Mouse (Mus musculus) hindbrain, embryonic 13.5 days (tissue): ENCODE data around the gene Ppp1r11. TPM values are rescaled to one million over a fixed set of nuclear protein-coding genes. Genes with fewer than 3 reads are reported as not detected.

ENCODE experiments used
- ATAC-seq: fragments of 200-750 bp; cut with Nextera tagmentation; 2 replicates; pipeline ENCODE4 v1.8.0; 2017; ENCODE audit warnings: moderate TSS enrichment; ENCODE audit not compliant: low FRiP score
- H3K27ac ChIP-seq: fragments of 300-500 bp; sonication (generic); 2 replicates; pipeline ENCODE4 v1.5.1; 2015; ENCODE audit warnings: inconsistent platforms, mild to moderate bottlenecking, moderate library complexity
- H3K27me3 ChIP-seq: fragments of 300-500 bp; sonication (generic); 2 replicates; pipeline ENCODE4 v1.6.1; 2015; ENCODE audit warnings: mild to moderate bottlenecking, inconsistent platforms
- H3K36me3 ChIP-seq: fragments of 300-500 bp; sonication (generic); 2 replicates; pipeline ENCODE4 v1.6.1; 2015; ENCODE audit warnings: mild to moderate bottlenecking, inconsistent platforms
- H3K4me1 ChIP-seq: fragments of 300-500 bp; sonication (generic); replicated peaks from 2 replicates; pipeline ENCODE4 v1.6.1; 2015; ENCODE audit warnings: inconsistent platforms
- H3K4me2 ChIP-seq: fragments of 300-500 bp; sonication (generic); 2 replicates; pipeline ENCODE4 v1.6.1; 2015; ENCODE audit warnings: inconsistent platforms, mild to moderate bottlenecking, moderate library complexity
- H3K4me3 ChIP-seq: fragments of 300-500 bp; sonication (generic); 2 replicates; pipeline ENCODE4 v1.5.1; 2015; ENCODE audit warnings: mild to moderate bottlenecking, inconsistent platforms
- H3K9ac ChIP-seq: fragments of 300-500 bp; sonication (generic); 2 replicates; pipeline ENCODE4 v1.6.1; 2015; ENCODE audit warnings: mild to moderate bottlenecking, inconsistent platforms
- H3K9me3 ChIP-seq: fragments of 300-500 bp; sonication (generic); 2 replicates; pipeline ENCODE4 v1.6.1; 2016; ENCODE audit warnings: inconsistent platforms
- WGBS: fragments of 180-500 bp; shearing (Covaris S2); methylation state at CpG from one replicate; pipeline ENCODE4 v1.1.7; 2015; 5-methylcytosine and 5-hydroxymethylcytosine counted together
- polyA plus RNA-seq: library from polyadenylated mRNA; unstranded; fragments of >200 nt; fragmentation: Nextera tagmentation; extraction: Ambion mirVana; gene quantifications from 2 replicates; pipeline ENCODE4 v1.2.1, GENCODE M21; 2015

Gene Ppp1r11
- polyA plus RNA-seq, 1 experiment from 2014 or later: 169 TPM

- Histone ChIP-seq H3K4me1 (peaks cover 29% of the 10 kb centered on the region), H3K4me2 (no peak overlapping the region), H3K9ac (no peak overlapping the region), H3K36me3 (peaks cover 21% of the 10 kb centered on the region), H3K27me3 (no peaks in the 10 kb centered on the region), H3K9me3 (no peaks in the 10 kb centered on the region), H3K27ac (no peak overlapping the region), H3K4me3 (no peak overlapping the region)
- WGBS: 90% methylated on average over 1 of the region's 1 CpGs
- no peak for ATAC-seq
Measured at GRCm38 (mm10) chr17:36953062-36953461, 1.5 kb upstream of the Ppp1r11 start.

GRCm38 (mm10) chr17:36952631-36953030 lies 1.1 kb upstream of the Ppp1r11 start:
- Histone ChIP-seq H3K36me3 (peaks cover 21% of the 10 kb centered on the region), H3K27ac (no peak overlapping the region), H3K9ac (no peak overlapping the region), H3K4me2 (no peak overlapping the region), H3K4me1 (peaks cover 29% of the 10 kb centered on the region), H3K27me3 (no peaks in the 10 kb centered on the region), H3K4me3 (no peak overlapping the region), H3K9me3 (no peaks in the 10 kb centered on the region)
- ATAC-seq: no peak
- WGBS: 92% methylated on average over 2 of the region's 2 CpGs

GRCm38 (mm10) chr17:36949265-36949664 lies 2.3 kb downstream of the Ppp1r11 start:
- no peak overlapping the region for H3K27ac ChIP-seq
- no peak for ATAC-seq
- H3K4me2 ChIP-seq: no peak overlapping the region
- no peak overlapping the region for H3K4me3 ChIP-seq
- no peak overlapping the region for H3K9ac ChIP-seq
- 95% methylated on average over 8 of the region's 8 CpGs for WGBS
- no peaks in the 10 kb centered on the region for H3K9me3 ChIP-seq
- H3K4me1 ChIP-seq: peaks cover 35% of the 10 kb centered on the region
- H3K27me3 ChIP-seq: peaks cover 19% of the 10 kb centered on the region
- peaks cover 15% of the 10 kb centered on the region for H3K36me3 ChIP-seq

- Histone ChIP-seq H3K36me3 (peaks cover 15% of the 10 kb centered on the region), H3K9me3 (no peaks in the 10 kb centered on the region), H3K27ac (0 out of 2 replicates have a peak overlapping the region, but pooled peaks have one; percentile 30), H3K4me3 (no peak overlapping the region), H3K4me2 (no peak overlapping the region), H3K27me3 (peaks cover 29% of the 10 kb centered on the region), H3K9ac (no peak overlapping the region), H3K4me1 (peaks cover 38% of the 10 kb centered on the region)
- ATAC-seq: no peak
- 71% methylated on average over 1 of the region's 1 CpGs for WGBS
Measured at GRCm38 (mm10) chr17:36948286-36948685, 3.3 kb downstream of the Ppp1r11 start.

GRCm38 (mm10) chr17:36947051-36947819 lies 4.3 kb downstream of the Ppp1r11 start:
- peak overlapping the region; percentile 90 for H3K4me2 ChIP-seq

GRCm38 (mm10) chr17:36944121-36944775 lies 7.3 kb downstream of the Ppp1r11 start:
- Histone ChIP-seq H3K9ac (no peak overlapping the region), H3K27ac (no peak overlapping the region), H3K4me2 (no peak overlapping the region), H3K4me1 (peaks cover 33% of the 10 kb centered on the region), H3K27me3 (peaks cover 60% of the 10 kb centered on the region), H3K9me3 (no peaks in the 10 kb centered on the region), H3K36me3 (peaks cover 10% of the 10 kb centered on the region), H3K4me3 (no peak overlapping the region)
- ATAC-seq: no peak
- 36% methylated on average over 7 of the region's 9 CpGs for WGBS

More at GRCm38 (mm10) chr17:36947051-36947819, 4.3 kb downstream of the Ppp1r11 start:
- Histone ChIP-seq H3K9me3 (no peaks in the 10 kb centered on the region), H3K27ac (peak overlapping the region; percentile 84), H3K36me3 (peaks cover 15% of the 10 kb centered on the region), H3K9ac (peak overlapping the region; percentile 87), H3K4me3 (peak overlapping the region; percentile 58), H3K27me3 (peaks cover 39% of the 10 kb centered on the region), H3K4me1 (peaks cover 47% of the 10 kb centered on the region)
- ATAC-seq: peak; percentile 64
- WGBS: under 1% methylated on average over 62 of the region's 62 CpGs

- no peak for ATAC-seq
- Histone ChIP-seq H3K4me3 (no peak overlapping the region; the same call in 1 of the 2 replicates), H3K27me3 (peaks cover 63% of the 10 kb centered on the region)
Measured at GRCm38 (mm10) chr17:36943691-36944090, 7.8 kb downstream of the Ppp1r11 start.

GRCm38 (mm10) chr17:36942791-36943471 lies 8.6 kb downstream of the Ppp1r11 start, which contains the start of gene Rnf39:
Gene Rnf39 (plus strand): TSS chr17:36942918.
- no peaks in the 10 kb centered on the region for H3K9me3 ChIP-seq
- peak within 1 kb of the TSS; percentile 66 for H3K9ac ChIP-seq
- H3K4me3 ChIP-seq: peak within 1 kb of the TSS; percentile 43
- ATAC-seq: no peak
- H3K27me3 ChIP-seq: peaks cover 63% of the 10 kb centered on the region
- no peaks in the 10 kb centered on the region for H3K36me3 ChIP-seq
- H3K4me1 ChIP-seq: peaks cover 32% of the 10 kb centered on the region
- no peak within 1 kb of the TSS for H3K27ac ChIP-seq
- H3K4me2 ChIP-seq: peak within 1 kb of the TSS; percentile 76
- WGBS: 3% methylated on average over 59 of the region's 59 CpGs

More at GRCm38 (mm10) chr17:36943691-36944090, 7.8 kb downstream of the Ppp1r11 start:
- H3K4me1 ChIP-seq: peaks cover 33% of the 10 kb centered on the region
- H3K9ac ChIP-seq: no peak overlapping the region
- peak overlapping the region; percentile 76; the same call in 1 of the 2 replicates for H3K4me2 ChIP-seq
- 34% methylated on average over 5 of the region's 5 CpGs for WGBS
- no peaks in the 10 kb centered on the region for H3K9me3 ChIP-seq
- no peak overlapping the region for H3K27ac ChIP-seq
- peaks cover 5% of the 10 kb centered on the region for H3K36me3 ChIP-seq

GRCm38 (mm10) chr17:36942391-36942790 lies 9.2 kb downstream of the Ppp1r11 start:
- ATAC-seq: no peak
- Histone ChIP-seq H3K4me3 (peak overlapping the region; percentile 43), H3K9me3 (no peaks in the 10 kb centered on the region), H3K4me1 (peaks cover 26% of the 10 kb centered on the region), H3K27me3 (peaks cover 63% of the 10 kb centered on the region), H3K36me3 (no peaks in the 10 kb centered on the region), H3K27ac (no peak overlapping the region), H3K4me2 (peak overlapping the region; percentile 76), H3K9ac (peak overlapping the region; percentile 66; the same call in 1 of the 2 replicates)
- WGBS: 62% methylated on average over 10 of the region's 10 CpGs

- no peak overlapping the region for H3K9ac ChIP-seq
- no peak overlapping the region for H3K4me2 ChIP-seq
- H3K4me1 ChIP-seq: peaks cover 7% of the 10 kb centered on the region
- no peaks in the 10 kb centered on the region for H3K36me3 ChIP-seq
- peaks cover 32% of the 10 kb centered on the region for H3K27me3 ChIP-seq
- no peaks in the 10 kb centered on the region for H3K9me3 ChIP-seq
- no peak overlapping the region for H3K27ac ChIP-seq
- 85% methylated on average over 2 of the region's 2 CpGs for WGBS
- H3K4me3 ChIP-seq: no peak overlapping the region
- ATAC-seq: no peak
Measured at GRCm38 (mm10) chr17:36938056-36938455, 13.5 kb downstream of the Ppp1r11 start.

GRCm38 (mm10) chr17:36931806-36932205 lies 19.7 kb downstream of the Ppp1r11 start:
- H3K36me3 ChIP-seq: no peaks in the 10 kb centered on the region
- 75% methylated on average over 2 of the region's 2 CpGs for WGBS
- no peak overlapping the region for H3K4me2 ChIP-seq
- no peak for ATAC-seq
- no peaks in the 10 kb centered on the region for H3K4me1 ChIP-seq
- no peak overlapping the region for H3K9ac ChIP-seq
- H3K4me3 ChIP-seq: no peak overlapping the region
- H3K9me3 ChIP-seq: no peaks in the 10 kb centered on the region
- no peak overlapping the region for H3K27ac ChIP-seq
- H3K27me3 ChIP-seq: no peaks in the 10 kb centered on the region

GRCm38 (mm10) chr17:36931130-36931529 lies 20.4 kb downstream of the Ppp1r11 start:
- Histone ChIP-seq H3K9me3 (no peaks in the 10 kb centered on the region), H3K4me1 (no peaks in the 10 kb centered on the region), H3K4me3 (no peak overlapping the region), H3K4me2 (no peak overlapping the region), H3K9ac (no peak overlapping the region), H3K27me3 (no peaks in the 10 kb centered on the region), H3K27ac (no peak overlapping the region), H3K36me3 (no peaks in the 10 kb centered on the region)
- WGBS: 86% methylated on average over 4 of the region's 4 CpGs
- no peak for ATAC-seq
